27 mouse cellular contexts compared by ENCODE assay signal in genomic region chr10:94967468-94967867, GRCm38 (mm10). TPM values are rescaled to one million over a fixed set of nuclear protein-coding genes. Genes with fewer than 3 reads are reported as not detected.
A peak's percentile ranks its signal among the peaks of the same experiment; 100 is the strongest.
DNase-seq lines count a peak whose midpoint lies in the region; ATAC-seq lines count a peak whose summit lies in the region.
"Had no signal": no experiment of that assay in that cellular context is flagged by ENCODE, and none has a peak within 500 bp of the region (broad histone marks: within the 10 kb centered on the region; RNA-seq: fewer than 3 reads in every experiment).

No protein-coding gene starts in this region.

- H3K4me1 ChIP-seq in liver, embryonic 12.5 days = peaks cover 6% of the 10 kb centered on the region; the same call in 1 of the 2 replicates
- H3K4me1 ChIP-seq: embryonic facial prominence, embryonic 10.5 days; forebrain, embryonic 10.5 days; heart, embryonic 12.5 days; hindbrain, embryonic 12.5 days; limb, embryonic 10.5 days; midbrain, embryonic 10.5 days had no signal

- no peak for DNase-seq in right cerebral cortex, postnatal 10 days (ENCODE audit: low spot score in 2 of 2)
- DNase-seq in spleen, postnatal 14 days (ENCODE audit: low spot score in 2 of 2) = no peak
- no peak for DNase-seq in lung, postnatal 4 days
- DNase-seq in right cerebral cortex, postnatal 25 days = no peak
- DNase-seq: adrenal gland, postnatal 25 days; cerebellum, adult 9-11 months; forebrain, postnatal 0 days; gastrocnemius, postnatal 25 days; heart, adult 18-20 months; heart, postnatal 10 days; kidney, adult 18-20 months; right cerebral cortex, adult 18-20 months; thymus, postnatal 14 days had no signal

- no peak overlapping the region for H3K9ac ChIP-seq in liver, embryonic 12.5 days
- H3K9ac ChIP-seq: forebrain, postnatal 0 days; heart, embryonic 12.5 days; hindbrain, embryonic 12.5 days had no signal

- ATAC-seq in common myeloid progenitor, adult 5-6 weeks (replicated peaks; ENCODE audit: low read depth, poor library complexity, severe bottlenecking) = peak; percentile 41; the same call in 1 of the 2 replicates
- ATAC-seq in liver, embryonic 12.5 days = peak; percentile 72
- ATAC-seq: forebrain, postnatal 0 days; inflammation-experienced regulatory T-cells, adult 6 months; lung, postnatal 0 days; midbrain, embryonic 16.5 days had no signal

- H3K4me2 ChIP-seq in liver, embryonic 12.5 days = no peak overlapping the region
- H3K4me2 ChIP-seq: heart, embryonic 12.5 days; hindbrain, embryonic 12.5 days had no signal

- H3K4me3 ChIP-seq in liver, embryonic 12.5 days = no peak overlapping the region
- H3K4me3 ChIP-seq in macrophage (ENCODE audit: inconsistent target) = no peak overlapping the region
- H3K4me3 ChIP-seq: embryonic facial prominence, embryonic 10.5 days; forebrain, embryonic 10.5 days; heart, embryonic 12.5 days; hindbrain, embryonic 12.5 days; limb, embryonic 10.5 days; midbrain, embryonic 10.5 days; myocyte had no signal

- no peaks in the 10 kb centered on the region for H3K36me3 ChIP-seq in liver, embryonic 12.5 days
- H3K36me3 ChIP-seq in macrophage (ENCODE audit: inconsistent target) = no peaks in the 10 kb centered on the region
- H3K36me3 ChIP-seq: embryonic facial prominence, embryonic 10.5 days; forebrain, embryonic 10.5 days; heart, embryonic 12.5 days; hindbrain, embryonic 12.5 days; limb, embryonic 10.5 days; midbrain, embryonic 10.5 days had no signal

- peaks cover 6% of the 10 kb centered on the region; the same call in 1 of the 2 replicates for H3K9me3 ChIP-seq in liver, embryonic 12.5 days (replicated peaks)
- H3K9me3 ChIP-seq: hindbrain, embryonic 12.5 days; limb, embryonic 10.5 days had no signal

- H3K27ac ChIP-seq in liver, embryonic 12.5 days = no peak overlapping the region
- peak overlapping the region; percentile 70 for H3K27ac ChIP-seq in macrophage
- H3K27ac ChIP-seq: embryonic facial prominence, embryonic 10.5 days; forebrain, embryonic 10.5 days; hindbrain, embryonic 12.5 days; kidney, postnatal 0 days; limb, embryonic 10.5 days; midbrain, embryonic 10.5 days had no signal

- H3K27me3 ChIP-seq in liver, embryonic 12.5 days (replicated peaks) = no peaks in the 10 kb centered on the region
- H3K27me3 ChIP-seq: heart, embryonic 12.5 days; hindbrain, embryonic 12.5 days had no signal

- 62% methylated on average over 7 of the region's 7 CpGs for WGBS in liver, embryonic 12.5 days (ENCODE audit: insufficient replicate concordance)
- WGBS in macrophage (ENCODE audit: missing documents) = 86% methylated on average over 7 of the region's 7 CpGs

- no peaks in the 10 kb centered on the region for H3K79me2 ChIP-seq in macrophage (ENCODE audit: inconsistent target)

RNA-seq across cellular contexts. Expression of gene Plxnc1, which starts 22.8 kb away (rescaled TPM):
- 59.0 and 61.7 TPM in 2 replicates for total RNA-seq in common myeloid progenitor, adult 5-6 weeks (2017)
- 3.9 and 4.4 TPM in 2 replicates for polyA plus RNA-seq in liver, embryonic 12.5 days (2016; fragmentation: Nextera tagmentation; extraction: Ambion mirVana)
- total RNA-seq in macrophage (2018; cell fraction: chromatin; rRNA removed) = 100 to 1,000 TPM in 19 of 26 experiments, 10 to 100 TPM in 7; 52.3 to 498 (median 189) TPM
- 100 to 1,000 TPM in 13 of 26 experiments, 10 to 100 TPM in 13; 46.6 to 206 (median 101) TPM for total RNA-seq in macrophage (2018; cell fraction: cytosol; rRNA removed)
- 100 to 1,000 TPM in 22 of 26 experiments, 10 to 100 TPM in 4; 64.0 to 351 (median 144) TPM for total RNA-seq in macrophage (2018; cell fraction: nucleus; rRNA removed)
- polyA plus RNA-seq in macrophage (2018) = 55.1 to 117 TPM (median 105 TPM) in 3 replicates
- polyA plus RNA-seq: myocyte had no signal

Comparison
In these comparisons a context has a peak if more than half of its experiments do, and no peak if none do; other contexts are left out.
1. RNA of gene Plxnc1, which starts 22.8 kb away (polyA plus RNA-seq): 55.1 to 117 TPM in macrophage; 3.9 to 4.4 TPM in liver, embryonic 12.5 days; every median in the first group is over 10 times any median in the second.